Mouse (Mus musculus): ENCODE data around the gene Ifrd2.

- TF ChIP-seq CTCF (IDR thresholded peaks at IDR 0.05; ENCODE audit: control insufficient read depth, insufficient read depth, insufficient replicate concordance, low read depth, low read length) (no peak), POLR2A (IDR thresholded peaks at IDR 0.05; ENCODE audit: control insufficient read depth, low read depth, low read length) (no peak)
These were observed 15.8 kb downstream of the Ifrd2 start for GRCm38 (mm10) chr9:107603251-107603650.

All from testis, adult 2 months (tissue).